In genomic region chr11:81706996-81707395, GRCm38 (mm10) we compare ENCODE assay signal across 26 mouse cellular contexts.
DNase-seq lines count a peak whose midpoint lies in the region; ATAC-seq and TF ChIP-seq lines count a peak whose summit lies in the region.
"Had no signal": no experiment of that assay in that cellular context is flagged by ENCODE, and none has a peak within 500 bp of the region (broad histone marks: within the 10 kb centered on the region; RNA-seq: fewer than 3 reads in every experiment).

No protein-coding gene starts in this region.

- H3K36me3 ChIP-seq in embryonic facial prominence, embryonic 14.5 days (ENCODE audit: control insufficient read depth, insufficient read depth, low read length) = no peaks in the 10 kb centered on the region
- no peaks in the 10 kb centered on the region for H3K36me3 ChIP-seq in embryonic facial prominence, embryonic 10.5 days (replicated peaks)
- H3K36me3 ChIP-seq: embryonic facial prominence, embryonic 12.5 days; embryonic facial prominence, embryonic 15.5 days; forebrain, embryonic 10.5 days; forebrain, embryonic 12.5 days; G1E had no signal

- no peaks in the 10 kb centered on the region for H3K4me1 ChIP-seq in embryonic facial prominence, embryonic 14.5 days (ENCODE audit: control insufficient read depth, insufficient read depth, low read length)
- 0 out of 2 replicates have a peak, but pooled peaks cover 2% of the 10 kb centered on the region for H3K4me1 ChIP-seq in embryonic facial prominence, embryonic 10.5 days
- H3K4me1 ChIP-seq: embryonic facial prominence, embryonic 12.5 days; embryonic facial prominence, embryonic 15.5 days had no signal

- no peak overlapping the region for H3K4me2 ChIP-seq in embryonic facial prominence, embryonic 14.5 days (ENCODE audit: low read depth, low read length)
- H3K4me2 ChIP-seq: embryonic facial prominence, embryonic 12.5 days; embryonic facial prominence, embryonic 15.5 days; forebrain, embryonic 12.5 days had no signal

- H3K4me3 ChIP-seq in embryonic facial prominence, embryonic 14.5 days (ENCODE audit: low read depth, low read length) = no peak overlapping the region
- H3K4me3 ChIP-seq in embryonic facial prominence, embryonic 10.5 days = no peak overlapping the region
- no peak overlapping the region for H3K4me3 ChIP-seq in left cerebral cortex, adult 2 months
- H3K4me3 ChIP-seq: embryonic facial prominence, embryonic 12.5 days; embryonic facial prominence, embryonic 15.5 days; erythroblast, embryonic 14.5 days; forebrain, embryonic 10.5 days; forebrain, embryonic 12.5 days had no signal

- 82% methylated on average over 5 of the region's 5 CpGs for WGBS in embryonic facial prominence, embryonic 14.5 days
- WGBS in embryonic facial prominence, embryonic 10.5 days = 83% methylated on average over 5 of the region's 5 CpGs

- no peak for TF ChIP-seq CTCF in left cerebral cortex, adult 2 months (IDR thresholded peaks at IDR 0.05)

- H3K9ac ChIP-seq in embryonic facial prominence, embryonic 14.5 days (ENCODE audit: low read depth, low read length) = no peak overlapping the region
- H3K9ac ChIP-seq: embryonic facial prominence, embryonic 12.5 days; embryonic facial prominence, embryonic 15.5 days; forebrain, embryonic 12.5 days had no signal

- intact Hi-C loops in left cerebral cortex, postnatal 4 days (cut with DNase I) = no loop called here
- intact Hi-C loops in left cerebral cortex, adult 2 months (cut with DNase I) = no loop called here

- peak; percentile 35 to 63 for DNase-seq in cerebellum, postnatal 10 days
- DNase-seq in cerebellum, adult 11-12 months = no peak
- no peak for DNase-seq in embryonic facial prominence, embryonic 14.5 days (ENCODE audit: low spot score)
- no peak for DNase-seq in embryonic facial prominence, embryonic 10.5 days (ENCODE audit: low spot score)
- DNase-seq in left cerebral cortex, postnatal 4 days = peak; percentile 37
- no peak for DNase-seq in left cerebral cortex, adult 2 months (ENCODE audit: extremely low spot score in 1 of 2, low spot score in 2 of 2)
- DNase-seq: adrenal gland, adult 8-10 months; adrenal gland, postnatal 14 days; adrenal gland, postnatal 36 days; B cell, adult 2 months; cerebellum, adult 11 months; cerebellum, adult 8-10 months; cerebellum, adult 9-11 months; cerebellum, postnatal 36 days; embryo, embryonic 11 days had no signal

- ATAC-seq in embryonic facial prominence, embryonic 14.5 days (ENCODE audit: low read depth) = peak; percentile 30; the same call in 1 of the 2 replicates
- ATAC-seq: activated CD4-positive, CD25-positive, alpha-beta regulatory T cell, adult 4 months; CD4-positive, CD25-positive, alpha-beta regulatory T cell, adult 4 months; forebrain, embryonic 14.5 days; forebrain, embryonic 16.5 days; Patski had no signal

- no peaks in the 10 kb centered on the region for H3K9me3 ChIP-seq in embryonic facial prominence, embryonic 14.5 days (ENCODE audit: control insufficient read depth, low read length)
- H3K9me3 ChIP-seq in embryonic facial prominence, embryonic 10.5 days = no peaks in the 10 kb centered on the region
- H3K9me3 ChIP-seq: embryonic facial prominence, embryonic 12.5 days; embryonic facial prominence, embryonic 15.5 days; forebrain, embryonic 10.5 days; forebrain, embryonic 12.5 days had no signal

- no peak overlapping the region for H3K27ac ChIP-seq in embryonic facial prominence, embryonic 14.5 days (replicated peaks; ENCODE audit: low read depth, low read length)
- H3K27ac ChIP-seq in embryonic facial prominence, embryonic 10.5 days (replicated peaks) = no peak overlapping the region
- H3K27ac ChIP-seq in left cerebral cortex, adult 2 months = no peak overlapping the region
- H3K27ac ChIP-seq: embryonic facial prominence, embryonic 12.5 days; embryonic facial prominence, embryonic 15.5 days; forebrain, embryonic 10.5 days; forebrain, embryonic 12.5 days had no signal

- no peaks in the 10 kb centered on the region for H3K27me3 ChIP-seq in embryonic facial prominence, embryonic 14.5 days (replicated peaks; ENCODE audit: control insufficient read depth, insufficient read depth, low read length)
- no peaks in the 10 kb centered on the region for H3K27me3 ChIP-seq in embryonic facial prominence, embryonic 10.5 days (replicated peaks; ENCODE audit: low read depth, poor library complexity, severe bottlenecking)
- H3K27me3 ChIP-seq: embryonic facial prominence, embryonic 12.5 days; embryonic facial prominence, embryonic 15.5 days; forebrain, embryonic 12.5 days had no signal

Comparison
In these comparisons a context has a peak if more than half of its experiments do, and no peak if none do; other contexts are left out.
1. DNase-seq: peak in cerebellum, postnatal 10 days (2 of 2) and left cerebral cortex, postnatal 4 days (single experiment); none in cerebellum, adult 11-12 months (single experiment), embryonic facial prominence, embryonic 14.5 days (single experiment), embryonic facial prominence, embryonic 10.5 days (single experiment) and left cerebral cortex, adult 2 months (0 of 2).